Mouse (Mus musculus) C2C12 (cell line): ENCODE measurements around the gene Lsm6. TPM values are rescaled to one million over a fixed set of nuclear protein-coding genes. Genes with fewer than 3 reads are reported as not detected.
"Not testable (repeated sequence)": the region's sequence is repeated elsewhere in the genome, so short reads cannot be mapped to it uniquely, and the experiment has no call there.

ENCODE experiments used
- H3K27me3 ChIP-seq: one replicate; pipeline ENCODE4 v1.6.1; 2011; ENCODE audit not compliant: control insufficient read depth, insufficient read depth, insufficient read length
- H3K36me3 ChIP-seq: one replicate; pipeline ENCODE4 v1.6.1; 2011; ENCODE audit not compliant: control insufficient read depth, insufficient read depth
- H3K4me3 ChIP-seq: one replicate; pipeline ENCODE4 v1.5.1; 2011; ENCODE audit warnings: mild to moderate bottlenecking, control low read depth; ENCODE audit not compliant: poor library complexity, insufficient read depth, severe bottlenecking
- H3K79me2 ChIP-seq: one replicate; pipeline ENCODE4 v1.6.1; 2011; ENCODE audit not compliant: control insufficient read depth, insufficient read depth
- H3K79me3 ChIP-seq: one replicate; pipeline ENCODE4 v1.6.1; 2011; ENCODE audit warnings: low read depth, control low read depth
- H3ac ChIP-seq: one replicate; pipeline ENCODE3; 2011; ENCODE audit warnings: low read depth; ENCODE audit not compliant: control insufficient read depth, insufficient read length
- CEBPB ChIP-seq: IDR thresholded peaks from one replicate; pipeline ENCODE4 v1.6.1; 2011; ENCODE audit warnings: low read depth, mild to moderate bottlenecking, control low read depth, moderate library complexity
- CTCF ChIP-seq: IDR thresholded peaks from one replicate; pipeline ENCODE4 v1.5.1; 2011; ENCODE audit not compliant: control insufficient read depth, insufficient read depth, insufficient read length
- FOSL1 ChIP-seq: IDR thresholded peaks from one replicate; pipeline ENCODE4 v1.8.0; 2011; ENCODE audit warnings: mild to moderate bottlenecking, low read length; ENCODE audit not compliant: poor library complexity, insufficient read depth, severe bottlenecking
- MAX ChIP-seq: IDR thresholded peaks from one replicate; pipeline ENCODE4 v1.6.1; 2011; ENCODE audit warnings: mild to moderate bottlenecking, control low read depth
- MYOD1 ChIP-seq: IDR thresholded peaks from one replicate; pipeline ENCODE4 v1.6.1; 2011; ENCODE audit warnings: low read depth; ENCODE audit not compliant: control insufficient read depth, insufficient read length
- MYOG ChIP-seq: IDR thresholded peaks from one replicate; pipeline ENCODE4 v1.6.1; 2011; ENCODE audit not compliant: control insufficient read depth, insufficient read length; ENCODE audit errors: extremely low read depth
- USF1 ChIP-seq: IDR thresholded peaks from one replicate; pipeline ENCODE4 v1.6.1; 2011; ENCODE audit warnings: low read depth, mild to moderate bottlenecking, control low read depth, moderate library complexity
- polyA plus RNA-seq: library from polyadenylated mRNA; unstranded; fragments of >200 nt; fragmentation: generic; extraction: Trizol; gene quantifications from one replicate; pipeline ENCODE4 v1.2.1, GENCODE M21; 2012; ENCODE audit warnings: missing spikeins

Lsm6 gene
- polyA plus RNA-seq, 1 experiment: 117 TPM

DNA sequence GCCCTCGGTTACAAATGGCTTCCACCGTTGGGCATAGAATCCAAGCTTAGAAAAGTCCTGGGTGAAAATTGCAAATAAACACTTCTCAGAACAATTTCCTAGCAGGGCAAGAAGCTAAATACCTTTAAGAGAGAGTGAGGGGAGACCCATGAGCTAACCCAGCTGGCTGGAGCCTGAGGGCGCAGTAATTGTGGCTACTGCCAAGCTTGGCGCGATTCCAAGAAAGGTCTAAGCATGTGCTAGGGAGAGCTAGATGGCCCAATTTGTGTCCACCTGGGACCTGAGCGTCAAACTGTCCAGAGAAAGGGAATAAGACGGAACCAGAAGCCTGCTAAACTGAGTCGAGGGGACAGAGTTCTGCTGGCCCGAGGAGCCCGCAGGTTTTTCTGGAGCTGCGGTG lies 7.5 kb upstream of the Lsm6 start:
- Histone ChIP-seq H3K27me3 (no peaks in the 10 kb centered on the region), H3K79me2 (no peaks in the 10 kb centered on the region), H3ac (no peak overlapping the region), H3K4me3 (no peak overlapping the region), H3K79me3 (no peaks in the 10 kb centered on the region), H3K36me3 (no peaks in the 10 kb centered on the region)
- TF ChIP-seq MYOG: no peak
- TF ChIP-seq MYOD1: no peak
- TF ChIP-seq CTCF: no peak
- TF ChIP-seq MAX: no peak
- TF ChIP-seq USF1: no peak

DNA sequence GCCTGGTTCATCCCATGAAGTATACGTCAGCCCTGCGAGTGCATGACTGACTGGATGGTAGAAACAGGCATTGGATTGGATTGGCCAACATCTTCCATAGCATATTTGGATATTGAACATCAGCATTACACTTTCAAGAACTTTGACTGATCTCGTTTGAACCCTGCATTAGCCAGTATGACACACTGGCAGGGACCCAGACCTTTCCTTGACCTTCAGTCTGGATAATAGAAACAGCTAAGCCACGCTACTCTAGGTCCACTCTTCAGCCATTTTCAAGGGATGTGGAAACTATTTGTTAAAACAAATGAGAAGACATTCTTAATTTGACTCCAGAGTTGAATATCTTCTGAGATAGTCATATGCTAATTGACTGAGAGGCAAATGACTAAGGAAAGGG lies 3.6 kb upstream of the Lsm6 start:
- no peak for TF ChIP-seq MAX
- no peak for TF ChIP-seq MYOG
- TF ChIP-seq USF1: no peak
- TF ChIP-seq CEBPB: no peak
- no peak for TF ChIP-seq MYOD1
- no peak for TF ChIP-seq FOSL1
- TF ChIP-seq CTCF: no peak
- H3K79me2 ChIP-seq: peaks cover 12% of the 10 kb centered on the region
- no peak overlapping the region for H3ac ChIP-seq
- no peak overlapping the region for H3K4me3 ChIP-seq
- no peaks in the 10 kb centered on the region for H3K36me3 ChIP-seq
- peaks cover 9% of the 10 kb centered on the region for H3K79me3 ChIP-seq
- H3K27me3 ChIP-seq: no peaks in the 10 kb centered on the region

- H3K4me3 ChIP-seq: peak overlapping the region; percentile 64
- H3ac ChIP-seq: peak overlapping the region; percentile 89
- H3K79me2 ChIP-seq: peaks cover 58% of the 10 kb centered on the region
- peaks cover 47% of the 10 kb centered on the region for H3K79me3 ChIP-seq
- H3K36me3 ChIP-seq: peaks cover 34% of the 10 kb centered on the region
- not testable (repeated sequence) for H3K27me3 ChIP-seq
Measured at GRCm38 (mm10) chr8:78819973-78820372, 967 bp downstream of the Lsm6 start.

- TF ChIP-seq MYOG (no peak), CTCF (no peak), FOSL1 (no peak), USF1 (no peak), CEBPB (no peak), MYOD1 (no peak), MAX (no peak)
Measured at GRCm38 (mm10) chr8:78814743-78815142, 6.2 kb downstream of the Lsm6 start.

DNA sequence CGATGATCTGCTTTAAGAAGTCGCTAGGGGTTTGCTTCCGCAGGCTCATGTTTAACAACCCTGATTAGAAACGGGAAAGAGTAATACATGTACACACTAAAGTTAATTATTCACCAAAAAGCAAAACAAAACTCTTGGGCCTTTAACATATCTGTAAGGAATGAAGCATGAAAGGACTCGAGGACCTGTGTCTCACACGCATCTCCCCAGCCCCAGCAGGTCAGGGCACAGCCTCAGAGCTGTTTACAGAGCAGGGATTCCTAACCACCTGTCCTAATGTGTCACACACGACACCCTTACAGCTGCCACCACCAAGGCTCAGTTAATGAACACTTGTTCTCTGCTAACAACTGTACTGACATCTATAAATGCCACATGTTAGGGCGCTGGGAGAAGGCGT lies 7.9 kb downstream of the Lsm6 start:
- Histone ChIP-seq H3K4me3 (no peak overlapping the region), H3K27me3 (no peaks in the 10 kb centered on the region), H3K79me2 (peaks cover 49% of the 10 kb centered on the region), H3ac (no peak overlapping the region), H3K79me3 (peaks cover 24% of the 10 kb centered on the region), H3K36me3 (peaks cover 70% of the 10 kb centered on the region)
- TF ChIP-seq MYOD1: peak; percentile 12
- no peak for TF ChIP-seq FOSL1

More at GRCm38 (mm10) chr8:78814743-78815142, 6.2 kb downstream of the Lsm6 start:
- H3ac ChIP-seq: no peak overlapping the region
- peaks cover 67% of the 10 kb centered on the region for H3K36me3 ChIP-seq
- H3K79me2 ChIP-seq: peaks cover 67% of the 10 kb centered on the region
- no peak overlapping the region for H3K4me3 ChIP-seq
- H3K79me3 ChIP-seq: peaks cover 40% of the 10 kb centered on the region
- no peaks in the 10 kb centered on the region for H3K27me3 ChIP-seq

GRCm38 (mm10) chr8:78812446-78812845 lies 8.5 kb downstream of the Lsm6 start:
- peaks cover 70% of the 10 kb centered on the region for H3K36me3 ChIP-seq

More at GRCm38 (mm10) chr8:78812446-78812845, 8.5 kb downstream of the Lsm6 start:
- H3K79me3 ChIP-seq: peaks cover 19% of the 10 kb centered on the region
- no peak overlapping the region for H3K4me3 ChIP-seq
- peaks cover 44% of the 10 kb centered on the region for H3K79me2 ChIP-seq
- TF ChIP-seq MYOD1 (no peak), FOSL1 (no peak), MAX (no peak), MYOG (no peak), USF1 (no peak), CTCF (no peak), CEBPB (no peak)
- H3ac ChIP-seq: no peak overlapping the region
- H3K27me3 ChIP-seq: no peaks in the 10 kb centered on the region
